Mouse (Mus musculus) T-helper 17 cell (primary cell): ENCODE measurements around the gene Rab8b.

Experiments used
- in situ Hi-C, 2 experiments: fragments of 300-600 bp; cut with MboI, MseI; formaldehyde crosslinking; loops; 1 replicate in 1 of 2; 2 replicates in 1 of 2; pipeline ENCODE4 v1.15.1; 2025; ENCODE audit warnings: high pct_unique_total_duplicates in 2 of 2

Rab8b gene

GRCm38 (mm10) chr9:66887960-66888610, 31.4 kb downstream of the Rab8b start:
- in situ Hi-C loops = no loop called here

- in situ Hi-C loops = no loop called here
These were observed 32.1 kb downstream of the Rab8b start for GRCm38 (mm10) chr9:66887301-66887902.

- in situ Hi-C loops = no loop called here
These were observed 32.7 kb downstream of the Rab8b start for GRCm38 (mm10) chr9:66886818-66887217.

DNA sequence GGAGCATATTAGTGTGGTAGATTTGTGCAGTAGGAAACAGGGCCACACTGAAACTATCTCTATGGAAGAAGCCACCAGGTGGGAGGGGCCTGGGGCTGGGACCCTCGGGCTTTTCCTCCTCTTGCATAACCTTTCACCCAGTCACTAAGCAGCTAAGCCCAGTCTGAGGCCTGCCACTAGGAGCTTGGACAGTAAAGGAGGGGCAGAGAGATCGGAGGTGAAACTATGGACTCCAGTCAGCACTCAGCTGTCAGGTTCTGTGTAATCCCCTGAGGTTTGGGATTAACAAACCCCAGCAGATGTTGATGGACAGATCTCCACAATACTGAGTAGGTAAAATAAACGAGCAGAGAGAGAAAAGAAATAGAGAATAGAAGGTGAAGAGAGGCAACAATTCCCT, 33.1 kb downstream of the Rab8b start:
- in situ Hi-C loops = no loop called here

DNA sequence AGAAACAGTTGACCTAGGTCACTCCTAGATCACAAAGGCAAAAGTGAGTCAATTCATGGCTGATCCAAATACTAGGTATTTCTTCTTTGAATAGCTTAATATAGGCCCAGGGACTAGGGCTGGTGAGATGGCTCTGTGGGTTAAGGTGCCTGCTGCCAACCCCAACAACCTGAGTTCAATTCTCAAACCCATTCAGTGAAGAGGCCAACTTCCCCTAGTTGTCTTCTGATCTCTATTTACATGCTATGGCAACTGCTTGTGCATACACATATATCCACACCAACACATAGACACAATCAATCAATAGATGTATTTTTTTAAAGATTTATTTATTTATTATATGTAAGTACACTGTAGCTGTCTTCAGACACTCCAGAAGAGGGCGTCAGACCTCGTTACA, 34.9 kb downstream of the Rab8b start:
- in situ Hi-C loops = loop anchor here in 1 of 2 experiments (5.0 kb wide), 1 partner anchor 33 kb away; the partner anchor contains the start of gene Rab8b

DNA sequence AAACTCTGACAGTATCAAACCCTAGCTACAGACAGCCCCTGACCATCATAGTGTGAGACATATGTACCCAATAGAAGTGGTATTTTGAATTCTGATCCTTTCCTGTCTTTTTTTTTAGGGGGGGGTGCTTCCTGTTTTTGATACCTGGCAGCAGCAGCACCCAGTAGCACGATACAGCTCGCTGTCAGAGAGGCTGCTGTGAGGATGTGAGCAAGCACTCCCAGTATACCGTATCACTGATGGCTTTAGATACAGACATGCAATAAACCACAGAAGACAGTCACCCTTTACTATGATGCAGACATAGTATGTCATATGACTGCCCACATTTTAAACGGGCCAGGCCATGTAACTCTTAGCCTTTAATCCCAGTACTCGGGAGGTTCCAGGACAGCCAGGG, 36.0 kb downstream of the Rab8b start:
- in situ Hi-C loops = loop anchor here in 1 of 2 experiments (5.0 kb wide), 1 partner anchor 34 kb away; the partner anchor contains the start of gene Rab8b

- in situ Hi-C loops = loop anchor here in 1 of 2 experiments (5.0 kb wide), 1 partner anchor 35 kb away; the partner anchor contains the start of gene Rab8b
These were observed 37.1 kb downstream of the Rab8b start for GRCm38 (mm10) chr9:66882406-66882821.

GRCm38 (mm10) chr9:66881858-66882257, 37.6 kb downstream of the Rab8b start:
- in situ Hi-C loops = loop anchor here in 1 of 2 experiments (5.0 kb wide), 1 partner anchor 35 kb away; the partner anchor contains the start of gene Rab8b

DNA sequence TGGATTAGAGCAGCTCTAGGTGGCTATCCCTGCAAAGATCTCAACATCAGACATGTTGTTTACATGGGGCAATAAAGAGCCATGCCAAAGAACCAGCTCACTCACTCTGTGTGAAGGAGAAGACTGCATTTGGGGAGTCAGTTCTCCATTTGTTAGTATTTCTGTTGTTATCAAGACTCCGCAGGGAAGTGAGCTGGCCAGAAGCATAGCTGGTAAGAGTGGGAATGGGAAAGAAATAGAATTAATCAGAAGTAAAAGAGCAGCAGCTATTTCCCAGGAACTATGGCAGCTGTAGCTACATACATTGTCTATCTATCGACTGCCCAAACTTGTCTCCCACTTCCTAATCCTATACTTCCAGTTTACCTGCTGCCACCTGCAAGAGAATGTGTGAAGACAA, 38.7 kb downstream of the Rab8b start:
- in situ Hi-C loops = loop anchor here in 1 of 2 experiments (5.0 kb wide), 1 partner anchor 37 kb away; the partner anchor contains the start of gene Rab8b

- in situ Hi-C loops = no loop called here
These were observed 40.0 kb downstream of the Rab8b start for GRCm38 (mm10) chr9:66879486-66879885.

DNA sequence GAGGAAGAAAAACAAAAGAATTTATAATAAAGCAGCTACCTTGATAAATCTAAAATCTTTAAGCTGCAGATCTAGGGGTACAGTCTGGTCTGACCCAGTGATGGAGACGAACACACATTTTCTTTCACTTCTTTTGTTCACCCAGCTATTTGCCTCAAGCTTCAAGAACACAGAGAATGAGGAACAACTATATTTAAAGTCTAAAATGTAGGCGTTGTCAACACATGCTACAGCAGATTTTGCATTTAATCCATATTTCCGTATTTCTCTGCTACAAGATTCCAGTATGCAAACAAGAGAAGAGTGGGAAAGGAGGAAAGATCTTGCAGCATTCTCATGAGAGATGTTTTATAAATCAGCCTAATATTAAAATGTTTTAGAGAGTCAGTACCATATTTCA, 40.6 kb downstream of the Rab8b start:
- in situ Hi-C loops = no loop called here

DNA sequence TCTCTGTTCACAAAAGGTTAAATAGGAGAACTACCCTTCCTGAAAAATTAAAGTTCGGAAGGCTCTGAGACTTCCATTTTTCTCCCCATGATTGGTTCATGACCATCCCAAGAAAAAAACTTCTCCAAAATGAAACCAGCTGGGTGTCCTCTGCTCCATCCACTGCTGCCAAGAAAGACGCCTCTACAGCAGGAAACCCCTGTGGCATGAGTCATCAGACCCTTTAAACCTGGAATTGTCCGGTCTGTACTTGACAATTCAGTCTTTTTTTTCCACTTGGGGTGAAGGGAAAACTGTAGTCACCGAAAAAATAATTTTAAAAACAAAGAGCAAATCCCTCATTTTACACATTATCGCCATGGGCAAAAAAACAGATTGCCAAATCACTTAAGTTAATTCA, 42.9 kb downstream of the Rab8b start:
- in situ Hi-C loops = no loop called here

DNA sequence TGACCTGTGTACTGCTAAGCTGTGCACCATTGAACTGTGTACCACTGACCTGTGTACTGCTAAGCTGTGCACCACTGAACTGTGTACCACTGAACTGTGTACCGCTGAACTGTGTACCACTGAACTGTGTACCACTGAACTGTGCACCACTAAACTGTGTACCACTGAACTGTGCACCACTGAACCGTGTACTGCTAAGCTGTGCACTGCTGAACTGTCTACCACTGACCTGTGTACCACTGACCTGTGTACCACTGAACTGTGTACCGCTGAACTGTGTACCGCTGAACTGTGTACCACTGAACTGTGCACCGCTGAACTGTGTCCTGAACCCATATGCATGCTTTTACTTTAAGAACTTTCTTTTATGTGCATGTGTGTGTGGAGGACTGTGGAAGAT, 45.2 kb downstream of the Rab8b start:
- in situ Hi-C loops = loop anchor here in 1 of 2 experiments (5.0 kb wide), 1 partner anchor 58 kb away; no protein-coding TSS in a partner anchor

- in situ Hi-C loops = loop anchor here in 1 of 2 experiments (5.0 kb wide), 1 partner anchor 59 kb away; no protein-coding TSS in a partner anchor
These were observed 46.0 kb downstream of the Rab8b start for GRCm38 (mm10) chr9:66873531-66873930.

- in situ Hi-C loops = loop anchor here in 1 of 2 experiments (5.0 kb wide), 1 partner anchor 59 kb away; no protein-coding TSS in a partner anchor
These were observed 46.5 kb downstream of the Rab8b start for GRCm38 (mm10) chr9:66873009-66873408.

DNA sequence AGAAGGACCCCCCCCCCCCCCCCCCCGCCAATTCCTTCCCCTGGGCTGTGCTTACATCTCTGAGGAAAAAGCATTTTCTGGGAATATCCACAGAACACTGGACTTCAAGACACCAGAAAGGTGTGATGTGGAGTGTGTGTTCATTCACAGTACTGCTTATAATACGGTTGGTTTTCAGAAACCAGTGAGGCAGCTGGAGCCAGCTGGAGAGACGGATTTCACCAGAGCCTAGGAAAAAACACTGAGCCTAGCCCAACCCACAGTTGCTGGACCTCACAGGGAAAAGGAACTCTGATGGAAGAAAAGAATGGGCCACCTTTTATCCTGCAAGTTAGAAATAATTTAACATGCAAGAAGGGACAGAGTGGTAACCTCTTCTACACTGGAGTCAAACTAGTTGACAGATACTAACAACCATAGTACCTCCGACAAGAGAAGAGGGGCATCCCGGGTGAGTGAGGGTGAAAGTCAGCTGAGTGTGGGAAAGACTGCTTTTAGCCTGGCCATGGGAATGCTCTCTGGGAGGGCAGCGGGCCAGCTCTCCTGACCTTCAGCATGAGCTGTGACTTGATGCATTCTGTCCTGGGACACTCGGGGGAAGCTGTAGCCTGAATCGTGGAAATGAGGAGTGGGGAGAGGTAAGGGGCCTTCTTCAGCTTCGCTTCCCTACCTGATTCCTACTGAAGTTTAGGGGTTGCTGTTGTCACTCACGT, 47.3 kb downstream of the Rab8b start:
- in situ Hi-C loops = loop anchor here in 1 of 2 experiments (5.0 kb wide), 1 partner anchor 60 kb away; no protein-coding TSS in a partner anchor

DNA sequence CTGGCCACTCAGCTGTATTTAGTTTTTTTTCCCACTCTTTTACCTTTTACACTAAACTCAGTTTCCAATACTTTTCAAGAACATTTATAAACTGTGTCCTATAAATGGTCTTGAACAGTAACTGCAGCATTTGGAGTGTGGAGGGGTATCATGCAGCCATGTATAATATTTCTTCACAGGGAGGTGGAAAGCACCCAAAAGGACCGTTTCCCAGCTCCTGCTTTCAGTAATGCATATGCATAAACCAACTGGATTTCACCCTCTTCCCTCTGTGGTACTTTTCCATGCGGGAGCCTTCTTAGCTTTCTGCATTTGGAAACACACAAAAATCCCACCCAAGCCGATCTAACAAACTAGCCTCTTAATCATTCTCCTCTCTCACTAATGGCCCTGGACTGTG, 54.8 kb downstream of the Rab8b start:
- in situ Hi-C loops = no loop called here

DNA sequence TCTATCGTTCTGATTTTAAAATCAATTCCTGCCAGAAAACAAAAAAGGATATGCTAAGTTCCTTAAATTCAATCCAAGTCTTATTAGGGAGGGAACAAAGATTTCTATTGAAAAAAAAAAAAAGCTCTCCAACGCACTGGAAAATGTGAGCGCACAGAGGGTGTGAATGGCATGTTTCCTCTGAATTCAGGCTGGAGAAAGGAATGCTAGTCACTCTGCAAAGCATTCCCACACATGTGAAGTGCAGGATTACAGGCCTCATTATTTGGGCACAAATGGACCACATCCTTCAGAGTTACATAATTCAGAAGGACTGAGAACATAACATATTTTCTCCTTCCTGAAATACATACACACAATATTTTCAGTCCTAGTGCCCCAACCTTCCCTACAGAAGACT, 56.0 kb downstream of the Rab8b start:
- in situ Hi-C loops = no loop called here

DNA sequence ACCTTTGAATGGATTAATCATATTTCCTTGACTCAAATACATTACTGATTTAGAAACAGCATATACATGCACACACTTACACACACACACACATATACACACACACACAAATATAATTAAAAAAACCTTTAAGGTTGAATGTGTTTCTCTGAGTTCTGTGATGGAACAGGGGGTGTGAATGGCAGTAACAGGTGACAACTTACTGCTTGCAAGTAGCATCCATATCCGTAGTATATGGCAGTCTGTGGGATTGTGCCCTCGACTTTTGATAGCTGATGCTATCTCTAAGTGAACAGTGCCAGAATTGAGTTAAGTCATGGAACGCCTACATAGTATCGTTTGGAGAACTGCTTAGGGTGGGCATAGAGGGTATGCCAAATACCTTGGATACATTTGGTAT, 57.3 kb downstream of the Rab8b start:
- in situ Hi-C loops = no loop called here

GRCm38 (mm10) chr9:66861104-66861767, 58.3 kb downstream of the Rab8b start:
- in situ Hi-C loops = no loop called here

DNA sequence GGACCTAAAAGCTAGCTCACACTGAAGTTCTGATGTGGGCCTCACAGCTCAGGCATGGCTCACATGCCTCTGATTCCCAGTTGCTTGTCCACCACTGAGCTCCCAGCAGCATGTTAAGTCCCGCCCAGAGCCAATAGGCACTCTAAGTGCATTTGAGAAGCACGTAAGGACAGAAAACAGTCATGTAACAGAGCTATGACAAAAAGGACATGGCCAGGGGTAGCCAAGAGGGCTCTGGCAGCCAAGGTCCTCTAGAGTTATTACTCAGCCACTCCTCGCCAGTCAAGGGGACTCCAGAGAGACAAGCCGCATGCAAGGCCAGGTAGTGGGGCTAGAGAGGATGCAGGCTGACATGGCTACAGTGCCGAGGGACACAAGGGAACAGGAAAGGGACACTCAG, 60.0 kb downstream of the Rab8b start:
- in situ Hi-C loops = no loop called here
